Mouse (Mus musculus) liver, adult 2 months (tissue): Measurements from ENCODE around the gene Rftn2.

Experiments used
- CTCF ChIP-seq: fragments of 200-500 bp; IDR thresholded peaks from 2 replicates; pipeline ENCODE4 v1.5.1; 2011; ENCODE audit warnings: low read depth, low read length, control low read depth
- POLR2A ChIP-seq: fragments of 200-500 bp; IDR thresholded peaks from 2 replicates; pipeline ENCODE4 v1.6.1; 2011; ENCODE audit warnings: low read length, control low read depth; ENCODE audit not compliant: insufficient read depth; ENCODE audit errors: extremely low read depth

GRCm38 (mm10) chr1:55201850-55202752, 24.5 kb downstream of the Rftn2 start:
- TF ChIP-seq POLR2A (no peak), CTCF (no peak)
